Mouse (Mus musculus) liver, embryonic 14.5 days (tissue): ENCODE data around the gene Bcl2l1. TPM values are rescaled to one million over a fixed set of nuclear protein-coding genes. Genes with fewer than 3 reads are reported as not detected.
A peak's percentile ranks its signal among the peaks of the same experiment; 100 is the strongest.

Experiments used
- ATAC-seq: fragments of 200-750 bp; cut with Nextera tagmentation; 2 replicates; pipeline ENCODE4 v1.8.0; 2017; ENCODE audit warnings: moderate number of reproducible peaks, mild to moderate bottlenecking, moderate library complexity; ENCODE audit not compliant: insufficient read depth
- DNase-seq, 3 experiments: peaks; one replicate each; pipeline ENCODE4 v3.0.0-alpha.2; 2012 to 2013; ENCODE audit warnings: low read depth in 3 of 3, low spot score in 3 of 3
- H3K27ac ChIP-seq: fragments of 300-500 bp; sonication (generic); 2 replicates; pipeline ENCODE4 v1.5.1; 2014; ENCODE audit warnings: moderate library complexity, mild to moderate bottlenecking, control low read depth, inconsistent platforms
- H3K27me3 ChIP-seq: fragments of 300-500 bp; sonication (generic); 2 replicates; pipeline ENCODE4 v1.6.1; 2014; ENCODE audit warnings: mild to moderate bottlenecking, low read length, moderate library complexity; ENCODE audit not compliant: control insufficient read depth, insufficient read depth
- H3K36me3 ChIP-seq: fragments of 300-500 bp; sonication (generic); replicated peaks from 2 replicates; pipeline ENCODE4 v1.6.1; 2014; ENCODE audit warnings: low read depth; ENCODE audit not compliant: control insufficient read depth, insufficient read depth
- H3K4me1 ChIP-seq, 2 experiments: fragments of 200-500 bp in 1 of 2; fragments of 300-500 bp in 1 of 2; sonication (generic) in 1 of 2; replicated peaks; 2 replicates each; pipeline ENCODE4 v1.6.1; 2012 to 2014; ENCODE audit warnings: antibody characterized with exemption in 1 of 2, inconsistent platforms in 1 of 2, low read length in 1 of 2; ENCODE audit not compliant: control insufficient read depth in 2 of 2, insufficient read depth in 2 of 2
- H3K4me2 ChIP-seq: fragments of 300-500 bp; sonication (generic); 2 replicates; pipeline ENCODE4 v1.6.1; 2014; ENCODE audit warnings: low read depth, mild to moderate bottlenecking, control low read depth, moderate library complexity
- H3K4me3 ChIP-seq, 2 experiments: fragments of 200-500 bp in 1 of 2; fragments of 300-500 bp in 1 of 2; sonication (generic) in 1 of 2; 2 replicates each; pipeline ENCODE4 v1.5.1; 2012 to 2014; ENCODE audit warnings: low read depth in 2 of 2, low read length in 2 of 2, mild to moderate bottlenecking in 2 of 2, control low read depth in 1 of 2, inconsistent platforms in 1 of 2, moderate library complexity in 1 of 2; ENCODE audit not compliant: insufficient read depth in 1 of 2
- H3K9ac ChIP-seq: fragments of 300-500 bp; sonication (generic); replicated peaks from 2 replicates; pipeline ENCODE4 v1.6.1; 2014; ENCODE audit warnings: mild to moderate bottlenecking, control low read depth, moderate library complexity
- H3K9me3 ChIP-seq: fragments of 300-500 bp; sonication (generic); 2 replicates; pipeline ENCODE4 v1.6.1; 2016; ENCODE audit warnings: low read length, mixed read lengths; ENCODE audit not compliant: control insufficient read depth
- CTCF ChIP-seq: IDR thresholded peaks from 2 replicates; pipeline ENCODE4 v1.5.1; 2016; ENCODE audit warnings: antibody characterized with exemption, low read depth, control low read depth
- EP300 ChIP-seq: IDR thresholded peaks from 2 replicates; pipeline ENCODE4 v1.6.1; 2016; ENCODE audit warnings: antibody characterized with exemption, low read depth
- WGBS: fragments of 180-500 bp; shearing (Covaris S2); extraction: QIAGEN DNeasy Blood & Tissue Kit; methylation state at CpG from one replicate; pipeline ENCODE4 v1.1.7; 2014; ENCODE audit not compliant: insufficient replicate concordance; 5-methylcytosine and 5-hydroxymethylcytosine counted together
- polyA plus RNA-seq, 2 experiments: library from polyadenylated mRNA; depleted of rRNA in 1 of 2; stranded (reverse) in 1 of 2; unstranded in 1 of 2; fragments of >200 nt; fragmentation: Nextera tagmentation in 1 of 2; extraction: Ambion mirVana in 1 of 2; gene quantifications; 2 replicates each; pipeline versions ENCODE4 v1.2.1 to v1.2.3; 2012 to 2014

Bcl2l1 gene
- polyA plus RNA-seq, 2 experiments = 72.2 to 172 TPM

GRCm38 (mm10) chr2:152782656-152783055 is 48.9 kb downstream of the Bcl2l1 start:
- H3K9ac ChIP-seq = no peak overlapping the region; the same call in 1 of the 2 replicates
- H3K4me2 ChIP-seq = no peak overlapping the region
- no peak overlapping the region for H3K4me3 ChIP-seq
- H3K36me3 ChIP-seq = peaks cover 27% of the 10 kb centered on the region
- ATAC-seq (no peak), DNase-seq (no peak)
- WGBS = 44% methylated on average over 5 of the region's 5 CpGs
- no peaks in the 10 kb centered on the region for H3K27me3 ChIP-seq
- no peaks in the 10 kb centered on the region for H3K9me3 ChIP-seq
- peaks cover 45 to 52% of the 10 kb centered on the region in 2 experiments for H3K4me1 ChIP-seq
- no peak for TF ChIP-seq CTCF
- TF ChIP-seq EP300 = no peak
- H3K27ac ChIP-seq = peak overlapping the region; percentile 29; the same call in 1 of the 2 replicates

GRCm38 (mm10) chr2:152781031-152781711 is 50.4 kb downstream of the Bcl2l1 start:
- no peak overlapping the region for H3K27ac ChIP-seq
- no peak for DNase-seq
- peaks cover 27% of the 10 kb centered on the region for H3K36me3 ChIP-seq
- peaks cover 33 to 40% of the 10 kb centered on the region in 2 experiments for H3K4me1 ChIP-seq
- no peak overlapping the region for H3K9ac ChIP-seq
- WGBS = 66% methylated on average over 3 of the region's 3 CpGs
- H3K27me3 ChIP-seq = no peaks in the 10 kb centered on the region
- no peaks in the 10 kb centered on the region for H3K9me3 ChIP-seq
- ATAC-seq = no peak
- no peak overlapping the region for H3K4me2 ChIP-seq
- H3K4me3 ChIP-seq = no peak overlapping the region
- TF ChIP-seq CTCF (no peak), EP300 (no peak)

GRCm38 (mm10) chr2:152780466-152780865 is 51.1 kb downstream of the Bcl2l1 start:
- Histone ChIP-seq H3K27me3 (no peaks in the 10 kb centered on the region), H3K9me3 (no peaks in the 10 kb centered on the region), H3K27ac (no peak overlapping the region), H3K36me3 (peaks cover 27% of the 10 kb centered on the region), H3K4me1 (peaks cover 26 to 33% of the 10 kb centered on the region in 2 experiments), H3K4me2 (no peak overlapping the region), H3K4me3 (no peak overlapping the region), H3K9ac (no peak overlapping the region)
- no peak for ATAC-seq
- no peak for DNase-seq
- TF ChIP-seq CTCF (no peak), EP300 (no peak)
- 97% methylated on average over 2 of the region's 2 CpGs for WGBS

- Histone ChIP-seq H3K27ac (no peak overlapping the region), H3K36me3 (peaks cover 19% of the 10 kb centered on the region), H3K4me3 (no peak overlapping the region), H3K9me3 (no peaks in the 10 kb centered on the region), H3K4me1 (peaks cover under 1 to 9% of the 10 kb centered on the region in 2 experiments; a peak in 3 of 4 replicates), H3K4me2 (no peak overlapping the region), H3K27me3 (no peaks in the 10 kb centered on the region), H3K9ac (no peak overlapping the region)
- DNase-seq (no peak), ATAC-seq (no peak)
- 82% methylated on average over 3 of the region's 3 CpGs for WGBS
- TF ChIP-seq EP300 (no peak), CTCF (no peak)
Measured at GRCm38 (mm10) chr2:152777081-152777480, 54.4 kb downstream of the Bcl2l1 start.

- ATAC-seq (no peak), DNase-seq (no peak)
- no peak overlapping the region for H3K27ac ChIP-seq
- peaks cover 12% of the 10 kb centered on the region for H3K36me3 ChIP-seq
- no peak for TF ChIP-seq EP300
- no peak for TF ChIP-seq CTCF
- no peak overlapping the region for H3K4me3 ChIP-seq
- 78% methylated on average over 2 of the region's 2 CpGs for WGBS
- no peaks in the 10 kb centered on the region for H3K27me3 ChIP-seq
- no peak overlapping the region for H3K4me2 ChIP-seq
- no peak overlapping the region for H3K9ac ChIP-seq
- H3K9me3 ChIP-seq = no peaks in the 10 kb centered on the region
- H3K4me1 ChIP-seq = peaks cover 0 to 7% of the 10 kb centered on the region in 2 experiments; a peak in 2 of 4 replicates
Measured at GRCm38 (mm10) chr2:152776435-152776834, 55.1 kb downstream of the Bcl2l1 start.
